Mouse (Mus musculus): ENCODE data around the gene Sh3gl1. TPM values are rescaled to one million over a fixed set of nuclear protein-coding genes. Genes with fewer than 3 reads are reported as not detected.
"Not testable (repeated sequence)": the region's sequence is repeated elsewhere in the genome, so short reads cannot be mapped to it uniquely, and the experiment has no call there.

Gene Sh3gl1
- 72.8 and 74.1 TPM in 2 replicates for polyA plus RNA-seq (2012; rRNA removed)

GRCm38 (mm10) chr17:56036176-56036900 lies at the start of gene Sh3gl1:
Gene Sh3gl1, minus strand, starts transcription at chr17:56036635.
- peaks cover 16% of the 10 kb centered on the region for H3K4me1 ChIP-seq (ENCODE audit: control insufficient read depth, insufficient read depth, low read length)
- peak; percentile 78 for TF ChIP-seq CTCF (IDR thresholded peaks at IDR 0.05; ENCODE audit: insufficient read depth, low read length)
- TF ChIP-seq POLR2A (IDR thresholded peaks at IDR 0.05; ENCODE audit: borderline replicate concordance, extremely low read depth, low read depth, low read length), result peak; percentile 78; the same call in 1 of the 2 replicates
- DNase-seq, result peak; percentile 99
- H3K4me3 ChIP-seq (replicated peaks; ENCODE audit: extremely low read depth, low read depth, low read length), result peak within 1 kb of the TSS; percentile 80
- WGBS, result under 1% methylated on average over 74 of the region's 74 CpGs

- DNase-seq, result no peak
- TF ChIP-seq POLR2A (IDR thresholded peaks at IDR 0.05; ENCODE audit: borderline replicate concordance, extremely low read depth, low read depth, low read length), result no peak
- TF ChIP-seq CTCF (IDR thresholded peaks at IDR 0.05; ENCODE audit: insufficient read depth, low read length), result no peak
- Histone ChIP-seq H3K4me3 (replicated peaks; ENCODE audit: extremely low read depth, low read depth, low read length) (no peak overlapping the region), H3K4me1 (ENCODE audit: control insufficient read depth, insufficient read depth, low read length) (peaks cover 7% of the 10 kb centered on the region)
- 19% methylated on average over 8 of the region's 8 CpGs for WGBS
Observed at GRCm38 (mm10) chr17:56080781-56081585, 44.5 kb upstream of the Sh3gl1 start.

GRCm38 (mm10) chr17:56079921-56080320 lies 43.5 kb upstream of the Sh3gl1 start:
- DNase-seq, result peak; percentile 16
- H3K4me3 ChIP-seq (replicated peaks; ENCODE audit: extremely low read depth, low read depth, low read length), result peak overlapping the region; percentile 89
- H3K4me1 ChIP-seq (ENCODE audit: control insufficient read depth, insufficient read depth, low read length), result peaks cover 10% of the 10 kb centered on the region
- TF ChIP-seq POLR2A (IDR thresholded peaks at IDR 0.05; ENCODE audit: borderline replicate concordance, extremely low read depth, low read depth, low read length) (no peak), CTCF (IDR thresholded peaks at IDR 0.05; ENCODE audit: insufficient read depth, low read length) (no peak)
- WGBS, result under 1% methylated on average over 11 of the region's 11 CpGs

DNA sequence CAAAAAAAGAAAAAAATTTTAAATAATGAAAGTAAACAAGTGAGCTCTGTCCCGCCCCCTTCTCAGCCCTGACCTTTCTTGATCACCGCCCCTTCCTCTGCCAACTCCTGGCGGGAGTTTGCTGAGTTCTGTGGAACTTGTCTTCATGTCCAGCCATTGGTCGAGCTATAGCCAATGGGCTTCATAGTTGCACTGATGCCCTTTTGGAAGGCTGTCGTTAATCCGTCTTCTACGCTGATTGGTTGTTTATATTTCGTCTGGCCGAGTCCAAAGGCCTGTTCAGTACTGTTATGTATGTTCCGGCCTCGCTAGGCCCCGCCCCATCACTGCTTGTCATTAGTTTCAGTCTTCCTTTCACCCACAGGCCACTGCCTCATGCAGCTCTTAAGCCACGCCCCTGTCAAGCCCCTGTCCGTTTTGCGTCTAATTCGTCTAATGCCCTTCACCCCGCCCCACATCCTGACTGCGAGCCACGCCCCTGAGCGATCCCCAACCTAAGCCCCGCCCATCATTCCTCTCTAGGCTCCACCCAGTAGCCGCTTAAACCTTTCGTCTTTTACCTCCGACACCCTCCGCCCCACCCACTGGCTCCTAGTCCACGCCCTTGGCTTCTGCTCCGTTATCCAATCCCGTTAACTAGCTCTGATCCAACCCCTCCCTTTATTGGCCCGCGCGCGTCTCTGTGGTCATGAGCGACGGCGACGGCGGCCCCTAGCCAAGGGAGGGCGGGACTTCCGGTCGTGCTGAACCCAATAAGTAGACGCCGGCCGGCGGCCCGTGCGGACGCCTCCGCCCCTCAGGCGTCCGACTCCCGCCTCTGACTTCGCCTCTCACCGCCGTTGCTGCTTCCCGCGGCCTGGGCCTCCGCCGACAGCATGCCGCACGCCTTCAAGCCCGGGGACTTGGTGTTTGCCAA lies 42.7 kb upstream of the Sh3gl1 start, which contains the start of gene Hdgfl2:
Gene Hdgfl2 (plus strand): TSS at position 755 of the 916 bp plus-strand sequence.
- TF ChIP-seq POLR2A (IDR thresholded peaks at IDR 0.05; ENCODE audit: borderline replicate concordance, extremely low read depth, low read depth, low read length) (peak; percentile 84), CTCF (IDR thresholded peaks at IDR 0.05; ENCODE audit: insufficient read depth, low read length) (no peak)
- WGBS, result under 1% methylated on average over 61 of the region's 61 CpGs
- peak within 1 kb of the TSS; percentile 89 for H3K4me3 ChIP-seq (replicated peaks; ENCODE audit: extremely low read depth, low read depth, low read length)
- DNase-seq, result peak; percentile 99
- peaks cover 10% of the 10 kb centered on the region for H3K4me1 ChIP-seq (ENCODE audit: control insufficient read depth, insufficient read depth, low read length)

GRCm38 (mm10) chr17:56078361-56078760 lies 41.9 kb upstream of the Sh3gl1 start:
- peaks cover 10% of the 10 kb centered on the region for H3K4me1 ChIP-seq (ENCODE audit: control insufficient read depth, insufficient read depth, low read length)
- 62% methylated on average over 9 of the region's 9 CpGs for WGBS
- DNase-seq, result peak; percentile 16
- not testable (repeated sequence) for H3K4me3 ChIP-seq (replicated peaks; ENCODE audit: extremely low read depth, low read depth, low read length)

DNA sequence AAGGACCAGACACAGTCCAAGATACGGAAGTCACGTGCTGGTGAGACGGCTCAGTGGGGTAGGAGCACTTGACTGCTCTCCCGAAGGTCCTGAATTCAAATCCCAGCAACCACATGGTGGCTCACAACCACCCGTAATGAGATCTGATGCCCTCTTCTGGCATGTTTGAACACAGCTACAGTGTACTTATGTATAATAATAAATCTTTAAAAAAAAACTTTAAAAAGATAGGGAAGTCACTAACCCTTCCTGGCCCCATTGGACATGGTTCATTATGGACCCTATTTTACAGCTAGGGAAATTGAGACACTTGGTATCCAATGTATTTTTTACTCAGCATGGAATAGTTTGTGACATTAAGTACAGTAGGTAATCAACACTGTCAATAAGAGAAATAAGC lies 41.1 kb upstream of the Sh3gl1 start:
- WGBS, result 82% methylated on average over 5 of the region's 5 CpGs
- Histone ChIP-seq H3K4me1 (ENCODE audit: control insufficient read depth, insufficient read depth, low read length) (peaks cover 10% of the 10 kb centered on the region), H3K4me3 (replicated peaks; ENCODE audit: extremely low read depth, low read depth, low read length) (no peak overlapping the region)
- DNase-seq, result no peak
- TF ChIP-seq CTCF (IDR thresholded peaks at IDR 0.05; ENCODE audit: insufficient read depth, low read length) (no peak), POLR2A (IDR thresholded peaks at IDR 0.05; ENCODE audit: borderline replicate concordance, extremely low read depth, low read depth, low read length) (no peak)

DNA sequence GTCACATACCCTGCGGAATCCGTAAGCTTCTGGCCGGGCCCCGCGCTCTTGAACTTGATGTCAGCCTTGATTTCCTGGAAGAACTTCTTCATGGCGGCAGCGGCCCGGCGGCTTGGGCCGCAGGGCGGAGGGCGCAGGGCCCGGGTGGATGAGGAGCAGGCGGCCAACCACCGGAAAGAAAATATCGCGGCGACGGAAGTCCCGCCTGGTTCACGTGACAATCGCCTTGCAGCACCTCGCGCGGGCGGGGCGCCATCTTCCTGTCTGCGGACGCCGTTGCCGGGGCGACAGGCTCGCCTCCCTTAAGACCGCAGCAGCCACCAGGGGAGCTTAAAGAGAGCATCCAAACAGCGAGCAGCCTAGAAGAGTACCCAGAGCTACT lies 38.4 kb upstream of the Sh3gl1 start, which contains the start of gene Ubxn6:
Gene Ubxn6 (minus strand): TSS at position 202 of the 382 bp plus-strand sequence.
- Histone ChIP-seq H3K4me3 (replicated peaks; ENCODE audit: extremely low read depth, low read depth, low read length) (peak within 1 kb of the TSS; percentile 68), H3K4me1 (ENCODE audit: control insufficient read depth, insufficient read depth, low read length) (peaks cover 7% of the 10 kb centered on the region)
- peak; percentile 94 for DNase-seq
- TF ChIP-seq CTCF (IDR thresholded peaks at IDR 0.05; ENCODE audit: insufficient read depth, low read length) (no peak), POLR2A (IDR thresholded peaks at IDR 0.05; ENCODE audit: borderline replicate concordance, extremely low read depth, low read depth, low read length) (peak; percentile 17; the same call in 1 of the 2 replicates)
- under 1% methylated on average over 35 of the region's 35 CpGs for WGBS

GRCm38 (mm10) chr17:56074097-56074826 lies 37.8 kb upstream of the Sh3gl1 start:
- 8% methylated on average over 22 of the region's 22 CpGs for WGBS
- peak; percentile 79 for DNase-seq
- TF ChIP-seq POLR2A (IDR thresholded peaks at IDR 0.05; ENCODE audit: borderline replicate concordance, extremely low read depth, low read depth, low read length), result no peak
- TF ChIP-seq CTCF (IDR thresholded peaks at IDR 0.05; ENCODE audit: insufficient read depth, low read length), result no peak
- Histone ChIP-seq H3K4me3 (replicated peaks; ENCODE audit: extremely low read depth, low read depth, low read length) (peak overlapping the region; percentile 68), H3K4me1 (ENCODE audit: control insufficient read depth, insufficient read depth, low read length) (peaks cover 7% of the 10 kb centered on the region)

All from lung, adult 2 months (tissue).